Mouse (Mus musculus): ENCODE data around the gene Gadd45gip1.

- no peak for TF ChIP-seq CTCF (IDR thresholded peaks at IDR 0.05; ENCODE audit: extremely low read depth, insufficient read length, insufficient replicate concordance, low read depth, low read length)
- no peak for TF ChIP-seq POLR2A (IDR thresholded peaks at IDR 0.05; ENCODE audit: low read depth, low read length)
Observed at GRCm38 (mm10) chr8:84786801-84787467, 44.4 kb upstream of the Gadd45gip1 start.
